Mouse (Mus musculus): Measurements from ENCODE around the gene Adipoq. TPM values are rescaled to one million over a fixed set of nuclear protein-coding genes. Genes with fewer than 3 reads are reported as not detected.
"Not testable (repeated sequence)": the region's sequence is repeated elsewhere in the genome, so short reads cannot be mapped to it uniquely, and the experiment has no call there.

Gene Adipoq
- total RNA-seq (2015; ENCODE audit: low replicate concordance) (4.4 TPM in 1 of 2 replicates, not detected in the other), total RNA-seq (2017; ENCODE audit: low replicate concordance) (not detected in 2 replicates)

- ATAC-seq (replicated peaks; ENCODE audit: low FRiP score, poor library complexity, severe bottlenecking), result no peak
These were observed at the start of gene Adipoq for GRCm38 (mm10) chr16:23146280-23146679. TSS of gene Adipoq (plus strand) at chr16:23146536.

GRCm38 (mm10) chr16:23096886-23097285 lies 49.5 kb upstream of the Adipoq start:
- not testable (repeated sequence) for ATAC-seq (replicated peaks; ENCODE audit: low FRiP score, poor library complexity, severe bottlenecking)

- not testable (repeated sequence) for ATAC-seq (replicated peaks; ENCODE audit: low FRiP score, poor library complexity, severe bottlenecking)
These were observed 48.8 kb upstream of the Adipoq start for GRCm38 (mm10) chr16:23097290-23098104.

- ATAC-seq (replicated peaks; ENCODE audit: low FRiP score, poor library complexity, severe bottlenecking), result not testable (repeated sequence)
These were observed 48.3 kb upstream of the Adipoq start for GRCm38 (mm10) chr16:23098105-23098452.

- no peak for ATAC-seq (replicated peaks; ENCODE audit: low FRiP score, poor library complexity, severe bottlenecking)
These were observed 46.7 kb upstream of the Adipoq start for GRCm38 (mm10) chr16:23099632-23100031.

- ATAC-seq (replicated peaks; ENCODE audit: low FRiP score, poor library complexity, severe bottlenecking), result no peak
These were observed 46.2 kb upstream of the Adipoq start for GRCm38 (mm10) chr16:23100099-23100575.

GRCm38 (mm10) chr16:23100613-23101012 lies 45.7 kb upstream of the Adipoq start:
- no peak for ATAC-seq (replicated peaks; ENCODE audit: low FRiP score, poor library complexity, severe bottlenecking)

GRCm38 (mm10) chr16:23102340-23103037 lies 43.8 kb upstream of the Adipoq start:
- ATAC-seq (replicated peaks; ENCODE audit: low FRiP score, poor library complexity, severe bottlenecking), result no peak

GRCm38 (mm10) chr16:23103038-23103745 lies 43.1 kb upstream of the Adipoq start:
- ATAC-seq (replicated peaks; ENCODE audit: low FRiP score, poor library complexity, severe bottlenecking), result no peak

- ATAC-seq (replicated peaks; ENCODE audit: low FRiP score, poor library complexity, severe bottlenecking), result no peak
These were observed 42.5 kb upstream of the Adipoq start for GRCm38 (mm10) chr16:23103841-23104240.

GRCm38 (mm10) chr16:23106121-23106520 lies 40.2 kb upstream of the Adipoq start:
- no peak for ATAC-seq (replicated peaks; ENCODE audit: low FRiP score, poor library complexity, severe bottlenecking)

GRCm38 (mm10) chr16:23107231-23107942 lies 38.9 kb upstream of the Adipoq start, which contains the start of gene Eif4a2:
TSS of gene Eif4a2 (plus strand) at chr16:23107444.
- peak; percentile 89 for ATAC-seq (replicated peaks; ENCODE audit: low FRiP score, poor library complexity, severe bottlenecking)

GRCm38 (mm10) chr16:23107946-23108759 lies 38.2 kb upstream of the Adipoq start:
- ATAC-seq (replicated peaks; ENCODE audit: low FRiP score, poor library complexity, severe bottlenecking), result peak; percentile 93

- no peak for ATAC-seq (replicated peaks; ENCODE audit: low FRiP score, poor library complexity, severe bottlenecking)
These were observed 37.4 kb upstream of the Adipoq start for GRCm38 (mm10) chr16:23108943-23109342.

GRCm38 (mm10) chr16:23109350-23110280 lies 36.7 kb upstream of the Adipoq start:
- no peak for ATAC-seq (replicated peaks; ENCODE audit: low FRiP score, poor library complexity, severe bottlenecking)

- no peak for ATAC-seq (replicated peaks; ENCODE audit: low FRiP score, poor library complexity, severe bottlenecking)
These were observed 34.0 kb upstream of the Adipoq start for GRCm38 (mm10) chr16:23112348-23112747.

- ATAC-seq (replicated peaks; ENCODE audit: low FRiP score, poor library complexity, severe bottlenecking), result no peak
These were observed 33.4 kb upstream of the Adipoq start for GRCm38 (mm10) chr16:23112861-23113435.

All from erythroblast, adult 5-6 weeks (primary cell).